Mouse (Mus musculus) neural tube, embryonic 14.5 days (tissue): Measurements from ENCODE around the gene Vmn1r63. TPM values are rescaled to one million over a fixed set of nuclear protein-coding genes. Genes with fewer than 3 reads are reported as not detected.
"Not testable (repeated sequence)": the region's sequence is repeated elsewhere in the genome, so short reads cannot be mapped to it uniquely, and the experiment has no call there.

ENCODE experiments used
- ATAC-seq: fragments of 200-750 bp; cut with Nextera tagmentation; 2 replicates; pipeline ENCODE4 v1.8.0; 2017; ENCODE audit warnings: low read depth, mild to moderate bottlenecking, moderate TSS enrichment, moderate library complexity
- H3K27ac ChIP-seq: fragments of 300-500 bp; sonication (generic); 2 replicates; pipeline ENCODE4 v1.5.1; 2014; ENCODE audit warnings: low read depth, mild to moderate bottlenecking, control low read depth, low read length, moderate library complexity, mixed read lengths
- H3K27me3 ChIP-seq: fragments of 300-500 bp; sonication (generic); 2 replicates; pipeline ENCODE4 v1.6.1; 2014; ENCODE audit warnings: low read length; ENCODE audit not compliant: control insufficient read depth, insufficient read depth
- H3K36me3 ChIP-seq: fragments of 300-500 bp; sonication (generic); 2 replicates; pipeline ENCODE4 v1.6.1; 2014; ENCODE audit warnings: low read length, mixed read lengths; ENCODE audit not compliant: control insufficient read depth, insufficient read depth
- H3K4me1 ChIP-seq: fragments of 300-500 bp; sonication (generic); 2 replicates; pipeline ENCODE4 v1.6.1; 2014; ENCODE audit warnings: low read length; ENCODE audit not compliant: control insufficient read depth, insufficient read depth
- H3K4me2 ChIP-seq: fragments of 300-500 bp; sonication (generic); 2 replicates; pipeline ENCODE4 v1.6.1; 2014; ENCODE audit warnings: mild to moderate bottlenecking, low read depth, low read length, control low read depth
- H3K4me3 ChIP-seq: fragments of 300-500 bp; sonication (generic); 2 replicates; pipeline ENCODE4 v1.5.1; 2014; ENCODE audit warnings: low read depth, low read length, control low read depth, mixed read lengths
- H3K9ac ChIP-seq: fragments of 300-500 bp; sonication (generic); replicated peaks from 2 replicates; pipeline ENCODE4 v1.6.1; 2014; ENCODE audit warnings: low read depth, mild to moderate bottlenecking, control low read depth, low read length, mixed read lengths
- H3K9me3 ChIP-seq: fragments of 300-500 bp; sonication (generic); 2 replicates; pipeline ENCODE4 v1.6.1; 2016; ENCODE audit warnings: low read length; ENCODE audit not compliant: control insufficient read depth
- WGBS: fragments of 180-500 bp; shearing (Covaris S2); extraction: QIAGEN DNeasy Blood & Tissue Kit; methylation state at CpG from one replicate; pipeline ENCODE4 v1.1.7; 2014; 5-methylcytosine and 5-hydroxymethylcytosine counted together
- polyA plus RNA-seq: library from polyadenylated mRNA; unstranded; fragments of >200 nt; fragmentation: Nextera tagmentation; extraction: Ambion mirVana; gene quantifications from 2 replicates; pipeline ENCODE4 v1.2.1, GENCODE M21; 2014

Gene Vmn1r63
- polyA plus RNA-seq: not detected in 2 replicates

GRCm38 (mm10) chr7:5805345-5805744 is at the start of gene Vmn1r63:
Gene Vmn1r63, minus strand, starts transcription at chr7:5805445.
- WGBS: no CpG with 5 or more reads among the region's 2 CpGs
- not testable (repeated sequence) for H3K9ac ChIP-seq, ATAC-seq, H3K36me3 ChIP-seq, H3K4me2 ChIP-seq, H3K27ac ChIP-seq, H3K27me3 ChIP-seq, H3K4me1 ChIP-seq, H3K9me3 ChIP-seq, H3K4me3 ChIP-seq

Other genes with a start within 250 kb of the Vmn1r63 start
- not detected in 2 replicates for gene Vmn1r61, start 192.2 kb downstream of the Vmn1r63 start, polyA plus RNA-seq
- gene Vmn1r62, start 131.8 kb downstream of the Vmn1r63 start, polyA plus RNA-seq: not detected in 2 replicates
- not detected in 2 replicates for gene Vmn1r64, start 79.1 kb upstream of the Vmn1r63 start, polyA plus RNA-seq
- gene Vmn1r65, start 205.6 kb upstream of the Vmn1r63 start, polyA plus RNA-seq: not detected in 2 replicates
- gene Nlrp4c, start 239.7 kb upstream of the Vmn1r63 start, polyA plus RNA-seq: 0.05 TPM in 1 of 2 replicates, not detected in the other